Mouse (Mus musculus) cerebellum, adult 11 months (tissue): ENCODE data around the gene Ciapin1.

Source experiments
- DNase-seq: peaks from one replicate; pipeline ENCODE4 v3.0.0; 2022

Gene Ciapin1

DNA sequence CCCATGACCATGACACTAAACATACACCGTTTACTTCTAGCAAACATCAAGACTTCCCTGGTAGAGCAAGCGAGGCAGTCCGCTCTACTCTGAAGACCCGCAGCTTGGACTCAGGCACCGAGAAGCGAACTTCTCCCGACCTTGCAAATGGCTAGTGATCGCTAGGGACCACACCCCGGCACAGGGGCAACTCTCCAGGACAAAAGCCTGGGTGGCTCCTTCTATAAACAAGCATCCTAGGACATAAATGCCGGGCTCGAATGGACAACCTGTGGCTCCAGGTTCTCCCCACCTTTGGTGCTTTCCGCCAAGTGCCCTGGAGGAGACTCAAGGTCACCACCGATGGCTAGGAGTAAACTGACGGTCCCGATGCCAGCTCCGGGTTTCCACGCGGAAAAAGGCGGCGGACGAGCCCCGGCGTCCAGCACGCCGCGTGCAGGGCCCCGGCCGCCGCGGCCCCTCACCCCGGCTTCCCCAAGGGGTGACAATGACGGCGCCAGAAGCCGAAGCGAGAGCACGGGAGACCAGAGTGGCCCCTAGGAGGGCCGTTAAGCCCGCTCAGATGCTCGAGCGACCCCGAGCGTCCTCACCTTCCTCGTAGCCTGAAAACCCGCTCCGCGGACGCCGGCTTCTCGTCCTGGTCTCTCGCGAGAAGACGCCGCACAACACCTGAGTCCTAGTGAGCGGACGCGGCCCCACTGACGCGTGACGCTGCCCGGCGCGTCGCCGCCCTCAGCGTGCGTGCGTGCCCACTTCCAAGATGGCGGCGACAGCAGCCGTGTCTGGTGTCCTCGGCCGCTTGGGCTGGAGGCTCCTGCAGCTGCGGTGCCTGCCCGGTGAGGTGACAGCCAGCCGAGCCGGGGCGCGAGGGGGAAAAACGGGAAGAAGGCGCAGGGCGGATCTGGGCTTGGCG lies at the start of gene Ciapin1, which contains the start of gene Coq9:
Ciapin1 (minus strand) TSS at position 697 of the 913 bp plus-strand sequence.
Coq9 (plus strand) TSS at position 660 of the 913 bp plus-strand sequence.
- peak; percentile 93 for DNase-seq

DNA sequence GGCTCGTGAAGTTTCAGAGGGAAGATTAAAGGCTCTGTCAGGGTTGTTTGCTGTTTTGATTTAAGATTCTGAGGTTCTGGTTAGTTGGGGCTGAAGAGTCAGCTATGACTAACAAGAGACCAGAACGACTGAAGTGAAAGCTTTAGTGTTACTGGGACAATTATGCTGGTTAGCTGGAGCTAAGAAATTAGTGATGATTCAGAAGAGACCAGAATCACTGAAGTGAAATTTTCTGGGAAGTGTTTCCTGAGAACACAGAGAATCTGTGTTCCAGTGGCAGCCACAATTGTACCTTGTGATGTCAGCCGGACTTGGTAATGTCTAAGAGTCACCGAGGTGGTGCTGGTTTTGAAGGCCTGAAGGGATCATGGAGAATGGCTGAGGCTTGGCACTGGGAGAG lies 42.6 kb upstream of the Ciapin1 start:
- no peak for DNase-seq

DNA sequence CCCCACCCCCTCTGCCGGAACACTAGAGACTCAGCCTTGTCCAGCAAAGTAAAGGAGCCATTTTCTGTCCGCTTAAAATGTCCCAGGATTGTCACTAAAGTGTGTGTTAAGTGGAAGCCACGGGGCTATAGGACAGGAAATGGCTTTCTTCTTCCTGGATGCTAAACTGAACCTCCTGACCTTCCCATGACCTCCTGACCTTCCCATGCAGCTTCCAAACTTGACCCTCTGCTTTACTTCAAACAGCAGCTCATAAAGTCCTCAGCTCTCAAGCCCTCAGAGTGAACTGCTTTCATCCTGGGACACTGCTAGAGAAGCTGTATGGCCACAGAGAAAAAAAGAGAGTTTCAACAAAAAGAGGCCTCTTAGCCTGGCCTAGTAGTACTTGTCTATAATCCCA lies 38.7 kb upstream of the Ciapin1 start:
- DNase-seq = no peak

DNA sequence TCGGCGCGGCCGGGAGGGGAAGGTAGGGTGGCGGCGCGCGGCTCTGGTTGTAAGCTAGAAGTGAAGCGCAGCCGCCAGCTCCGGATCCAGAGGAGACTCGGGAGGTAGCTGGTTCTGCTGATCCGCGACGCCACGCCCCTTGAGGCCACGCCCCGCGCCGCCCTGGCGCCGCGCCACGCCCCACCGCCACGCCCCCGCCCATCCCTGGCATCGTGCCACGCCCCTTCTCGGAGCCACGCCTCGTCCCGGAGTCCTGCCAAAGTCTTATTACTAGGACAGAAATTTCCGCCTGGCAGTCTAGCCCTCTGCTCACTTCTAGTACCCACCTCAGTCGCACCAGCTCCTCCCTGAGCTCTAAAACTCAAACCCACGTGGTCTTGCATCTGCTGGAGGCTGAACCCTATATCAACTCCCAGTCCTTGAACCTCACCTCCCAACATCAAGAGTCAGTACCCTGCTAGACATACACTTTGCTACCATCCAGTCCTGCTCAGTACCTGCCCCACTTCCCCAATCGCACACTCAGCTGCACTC lies 38.1 kb upstream of the Ciapin1 start, which contains the start of gene Dok4:
Dok4 (minus strand) TSS at position 134 of the 534 bp plus-strand sequence.
- DNase-seq = peak; percentile 53

DNA sequence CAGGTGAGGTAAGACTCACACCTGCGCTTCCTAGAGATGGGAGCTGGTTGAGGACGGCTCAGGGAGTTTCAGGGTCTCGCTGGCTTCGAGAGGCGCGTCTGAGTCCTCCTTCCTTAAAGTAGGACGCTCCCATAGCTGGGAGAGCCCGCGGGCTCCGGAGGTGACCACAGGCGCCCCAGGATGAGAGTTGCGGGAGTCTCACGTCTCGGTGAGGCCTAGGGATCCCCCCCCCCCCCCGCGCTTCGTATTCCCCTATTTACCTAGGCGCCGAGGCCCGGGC lies 37.7 kb upstream of the Ciapin1 start:
- DNase-seq = no peak

DNA sequence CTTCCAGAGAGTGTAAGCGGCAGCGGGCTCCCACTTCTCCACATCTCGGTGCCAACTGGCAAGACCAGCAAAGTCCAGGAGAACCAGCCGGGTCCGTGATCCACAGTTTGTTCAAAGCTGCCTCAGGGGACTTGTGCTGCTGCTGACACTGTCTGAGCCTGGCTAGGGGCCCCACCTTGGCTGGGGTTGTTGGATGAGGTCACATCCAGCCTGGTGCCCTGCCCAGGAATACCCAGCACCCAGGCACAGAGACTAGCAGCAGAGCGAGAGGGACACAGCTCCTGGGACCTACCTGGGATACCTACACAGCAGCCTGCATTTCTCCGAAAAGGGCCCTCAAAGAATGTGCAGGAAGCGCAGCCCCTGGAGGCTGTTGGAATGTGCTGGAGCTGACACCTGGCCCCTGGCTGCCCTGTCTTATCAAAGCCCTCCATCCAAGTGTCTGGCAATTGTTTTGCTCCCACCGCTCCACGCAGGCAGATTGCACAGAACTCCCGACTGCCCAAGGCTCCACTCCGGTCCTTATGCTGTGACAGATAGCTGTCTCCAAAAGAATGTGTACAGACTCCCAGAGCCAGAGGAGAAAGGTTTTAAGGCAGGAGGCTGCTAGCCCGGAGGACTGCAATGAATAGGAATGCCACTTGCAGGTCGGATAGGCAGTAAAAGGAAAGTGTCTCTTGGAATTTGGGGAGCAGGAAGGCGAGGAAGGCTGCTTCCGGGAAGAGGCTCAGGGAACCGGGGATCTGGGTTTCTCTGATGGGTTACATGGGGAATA lies 37.1 kb upstream of the Ciapin1 start:
- DNase-seq = no peak

DNA sequence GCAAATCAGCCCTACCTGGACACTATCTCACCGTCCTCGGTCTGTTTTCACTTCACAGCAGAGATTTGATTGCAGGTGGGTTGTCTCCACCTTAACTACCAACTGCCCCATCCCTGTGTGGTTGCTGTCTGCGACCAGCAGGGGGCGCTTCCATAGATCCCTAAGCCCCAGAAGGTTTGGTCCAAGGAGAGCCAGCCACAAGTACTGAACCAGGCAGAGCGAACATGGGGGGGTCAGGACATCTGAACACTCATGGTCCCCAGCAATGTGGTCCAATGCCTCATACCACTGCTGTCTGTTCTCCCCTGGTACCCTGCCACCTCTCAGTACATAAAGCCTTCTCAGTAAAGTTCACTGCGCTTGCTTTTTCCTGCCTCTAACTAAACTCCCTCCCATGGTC lies 36.2 kb upstream of the Ciapin1 start:
- DNase-seq = peak; percentile 56

DNA sequence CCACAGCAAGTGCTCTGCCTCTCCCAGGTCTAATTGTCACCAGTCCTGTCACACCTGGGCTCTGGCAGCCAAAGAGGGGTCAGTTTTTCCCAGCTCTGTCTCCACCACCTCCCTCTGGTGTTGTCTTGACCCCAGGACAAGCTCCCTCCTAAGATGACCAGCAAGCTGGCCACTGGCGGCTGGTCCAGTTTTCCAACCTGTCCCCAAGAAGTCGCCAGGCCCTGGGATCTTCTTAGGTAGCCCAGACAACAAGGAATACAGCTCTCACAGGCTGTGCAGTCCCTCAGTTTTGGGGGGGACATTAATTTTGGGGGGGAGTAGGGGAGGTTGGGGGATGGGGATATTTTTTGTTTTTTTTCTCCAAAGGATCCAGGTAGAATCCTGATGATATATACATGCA lies 34.4 kb upstream of the Ciapin1 start:
- no peak for DNase-seq

DNA sequence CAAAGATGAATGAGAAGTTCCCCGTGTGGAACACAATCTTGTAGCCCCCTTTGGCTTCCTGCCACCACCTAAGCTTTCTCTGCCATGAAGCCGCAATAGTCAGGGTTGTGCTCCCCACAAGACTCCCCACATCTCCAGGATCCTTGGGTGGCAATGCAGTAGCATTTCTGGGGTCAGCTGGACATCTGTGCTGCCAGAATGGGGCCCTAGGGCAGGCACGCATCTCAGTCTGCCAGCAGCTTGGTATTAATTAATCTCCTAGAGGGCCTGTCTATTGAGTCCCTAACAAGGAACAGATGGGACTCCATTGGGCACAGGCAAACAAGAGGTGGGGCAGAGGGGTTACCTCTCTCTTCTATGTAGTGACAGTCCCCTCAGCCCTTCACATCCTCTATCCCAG lies 34.0 kb upstream of the Ciapin1 start:
- DNase-seq = no peak

DNA sequence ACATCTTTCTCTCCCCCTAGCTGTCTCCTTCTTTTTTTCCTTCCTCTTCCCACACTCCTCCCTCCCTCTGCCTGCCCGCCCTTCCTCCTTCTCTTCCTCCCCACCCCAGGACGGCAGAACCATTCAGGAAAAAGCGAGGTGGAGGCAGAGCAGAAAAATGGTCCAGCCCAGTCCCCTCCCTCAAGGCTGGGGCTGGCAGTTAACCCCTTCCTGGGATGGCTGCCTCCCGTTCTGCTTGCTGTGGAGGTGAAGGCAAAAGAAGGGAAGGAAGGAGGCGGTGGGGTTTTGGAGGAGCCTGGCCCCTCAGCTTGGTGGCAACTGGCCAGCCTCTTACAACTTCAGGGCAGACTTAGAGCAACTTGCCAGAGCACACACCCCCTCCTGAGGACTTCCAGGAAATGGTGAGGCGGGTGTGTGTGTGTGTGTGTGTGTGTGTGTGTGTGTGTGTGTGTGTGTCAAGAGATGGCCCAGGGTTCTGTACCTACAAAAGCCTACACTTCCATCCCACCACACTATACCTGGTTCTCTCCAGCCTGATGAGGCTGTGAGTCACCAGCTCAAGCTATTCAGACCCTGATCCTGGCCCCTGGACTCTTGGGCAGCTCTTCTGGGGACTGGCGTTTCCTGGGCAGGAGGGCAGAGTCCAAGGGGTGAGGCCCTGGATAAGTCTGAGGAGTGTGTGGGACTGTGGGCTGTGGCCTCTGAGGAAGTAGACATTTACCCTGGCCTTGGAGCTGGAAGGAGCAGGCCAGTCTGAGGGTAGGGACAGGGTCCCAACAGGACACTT lies 33.1 kb upstream of the Ciapin1 start:
- no peak for DNase-seq

DNA sequence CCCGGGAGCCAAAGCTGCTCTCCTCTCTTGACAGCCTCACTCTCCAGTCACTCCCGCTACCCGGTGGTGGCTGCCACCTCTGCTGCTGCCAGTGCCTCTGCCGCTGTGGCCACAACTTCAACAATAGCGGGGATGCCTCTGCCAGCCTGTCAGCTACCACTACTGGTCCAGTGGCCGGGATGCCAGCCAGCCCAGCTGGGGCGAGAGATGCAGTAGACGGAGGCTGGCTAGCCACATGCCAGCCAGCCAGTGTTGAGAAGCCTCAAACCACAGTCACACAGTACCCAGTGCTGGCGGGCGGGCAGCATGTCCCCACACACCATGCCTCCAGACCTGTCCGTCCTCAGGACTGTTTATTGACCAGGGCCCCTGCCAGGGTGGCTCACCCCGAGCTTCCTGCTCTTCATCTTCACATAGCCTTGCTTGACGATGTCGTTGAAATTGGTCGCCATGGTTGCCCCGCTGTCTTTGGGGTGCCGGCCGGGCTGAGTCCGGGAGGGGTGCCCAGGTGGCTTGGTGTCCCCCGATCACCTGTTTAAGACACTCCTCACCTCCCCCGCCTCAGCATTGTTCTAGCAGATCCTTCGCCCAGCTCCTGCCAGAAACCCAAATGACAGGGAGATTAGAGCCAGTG lies 32.4 kb upstream of the Ciapin1 start:
- no peak for DNase-seq

DNA sequence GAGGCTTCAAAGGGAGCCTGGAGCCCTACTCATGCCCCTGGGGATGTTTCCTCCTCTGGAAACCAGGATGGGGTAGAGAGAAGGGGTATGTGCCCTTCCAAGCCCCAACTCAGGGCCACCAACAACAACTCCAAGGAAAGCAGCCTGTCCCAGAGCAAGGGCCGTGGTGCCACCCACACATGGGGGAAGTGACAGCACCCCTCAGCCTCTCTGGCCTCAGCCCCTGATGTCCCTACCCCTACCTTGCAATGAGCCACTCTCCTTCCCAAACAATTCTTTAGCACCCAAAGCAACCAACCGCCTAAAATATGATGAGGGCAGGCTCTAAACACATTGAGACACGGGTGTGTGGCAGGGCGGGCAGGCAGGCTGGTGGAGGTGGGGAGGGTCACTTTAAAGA lies 31.8 kb upstream of the Ciapin1 start:
- DNase-seq = no peak

DNA sequence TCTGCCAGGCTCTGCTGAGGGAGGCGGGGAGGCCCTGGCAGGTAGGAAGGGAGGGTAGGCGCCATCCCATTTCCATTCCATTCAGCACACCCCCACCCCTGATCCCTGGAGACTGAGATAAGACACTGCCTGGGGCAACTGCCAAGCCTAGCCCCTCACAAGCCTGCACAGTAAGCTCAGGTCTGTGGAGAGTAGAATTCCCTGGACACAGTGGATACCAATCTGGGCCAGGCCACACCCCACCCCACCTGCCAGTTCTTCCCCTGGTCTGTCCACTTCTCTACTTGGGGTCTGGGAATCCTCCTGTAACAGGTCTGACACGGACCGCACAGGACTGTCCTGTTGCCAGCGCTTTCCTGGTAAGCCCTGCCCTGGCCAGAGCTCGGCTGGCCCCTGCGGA lies 31.0 kb upstream of the Ciapin1 start:
- DNase-seq = no peak

DNA sequence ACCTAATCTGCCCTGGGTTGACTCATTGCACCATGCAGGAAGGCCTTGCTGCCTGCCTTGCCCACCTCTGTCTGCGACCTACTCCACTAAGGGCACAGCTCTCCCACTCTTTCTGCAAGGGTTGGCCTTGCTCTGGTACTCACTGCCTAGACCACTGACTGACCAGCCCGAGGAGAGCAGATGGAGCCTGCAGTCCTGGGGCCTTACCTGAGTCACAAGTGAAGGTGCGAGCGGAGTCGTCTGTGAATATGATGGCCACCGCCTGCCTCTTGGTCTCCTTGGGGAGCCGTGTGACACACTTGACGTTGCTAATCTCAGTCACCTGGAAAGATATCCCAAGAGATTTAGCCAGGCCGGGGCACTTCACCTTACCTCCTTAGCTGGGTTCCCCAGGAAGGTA lies 28.8 kb upstream of the Ciapin1 start:
- no peak for DNase-seq

DNA sequence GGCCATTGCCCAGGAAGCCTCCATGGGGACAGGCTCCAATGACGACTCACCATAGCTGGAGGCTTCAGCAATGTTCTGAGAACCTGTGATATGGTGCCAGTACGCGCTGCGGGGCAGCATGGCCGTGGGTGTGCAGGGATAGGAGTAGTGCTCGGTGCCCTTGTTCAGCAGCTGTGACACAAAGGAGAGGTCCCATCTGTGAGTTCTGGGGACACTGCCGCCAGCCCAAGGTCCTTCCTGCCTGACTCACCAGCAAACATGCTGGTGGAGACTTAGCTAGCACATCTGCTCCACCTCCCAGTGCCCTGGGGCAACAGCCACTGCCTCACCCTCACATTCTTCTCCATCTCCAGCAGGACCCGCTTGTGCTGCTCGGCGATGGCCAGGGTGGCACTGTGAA lies 27.1 kb upstream of the Ciapin1 start:
- no peak for DNase-seq

DNA sequence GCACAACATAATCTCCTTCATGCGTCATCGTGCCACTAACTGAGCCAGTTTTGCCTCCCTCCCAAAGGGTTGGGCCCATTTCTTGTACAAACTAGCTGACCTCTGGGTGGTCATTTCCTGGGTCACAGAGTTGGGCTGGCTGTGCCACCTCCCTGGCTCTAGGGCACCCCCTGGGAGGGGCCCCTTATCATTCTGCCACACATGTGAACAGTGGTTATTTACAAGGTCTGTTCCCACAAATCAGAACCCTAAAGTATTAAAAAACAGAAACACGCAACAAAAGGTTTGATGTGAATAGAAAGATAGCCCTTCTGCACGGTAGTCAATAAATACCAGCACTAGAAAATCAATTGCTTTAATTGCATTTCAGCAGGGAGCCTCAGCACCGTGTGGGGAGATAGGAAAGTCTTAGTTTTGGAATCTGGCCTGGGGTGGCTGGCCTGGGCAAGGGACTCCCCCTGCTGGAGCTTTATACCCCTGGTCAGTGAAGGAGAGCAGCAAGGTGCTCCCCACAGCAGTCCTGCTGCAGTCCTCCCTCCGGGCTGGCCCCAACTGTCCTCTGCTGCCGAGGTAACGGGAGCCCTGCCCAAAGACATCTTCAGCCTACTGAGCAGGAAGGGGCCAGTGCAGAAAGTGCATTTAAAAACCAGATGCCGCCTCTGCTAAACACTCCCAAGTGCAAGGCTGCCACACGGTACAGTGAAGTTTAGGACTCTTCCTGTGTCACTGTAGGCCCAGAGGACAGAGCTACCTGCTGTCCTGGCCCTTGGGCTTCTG lies 25.9 kb upstream of the Ciapin1 start:
- DNase-seq = no peak

DNA sequence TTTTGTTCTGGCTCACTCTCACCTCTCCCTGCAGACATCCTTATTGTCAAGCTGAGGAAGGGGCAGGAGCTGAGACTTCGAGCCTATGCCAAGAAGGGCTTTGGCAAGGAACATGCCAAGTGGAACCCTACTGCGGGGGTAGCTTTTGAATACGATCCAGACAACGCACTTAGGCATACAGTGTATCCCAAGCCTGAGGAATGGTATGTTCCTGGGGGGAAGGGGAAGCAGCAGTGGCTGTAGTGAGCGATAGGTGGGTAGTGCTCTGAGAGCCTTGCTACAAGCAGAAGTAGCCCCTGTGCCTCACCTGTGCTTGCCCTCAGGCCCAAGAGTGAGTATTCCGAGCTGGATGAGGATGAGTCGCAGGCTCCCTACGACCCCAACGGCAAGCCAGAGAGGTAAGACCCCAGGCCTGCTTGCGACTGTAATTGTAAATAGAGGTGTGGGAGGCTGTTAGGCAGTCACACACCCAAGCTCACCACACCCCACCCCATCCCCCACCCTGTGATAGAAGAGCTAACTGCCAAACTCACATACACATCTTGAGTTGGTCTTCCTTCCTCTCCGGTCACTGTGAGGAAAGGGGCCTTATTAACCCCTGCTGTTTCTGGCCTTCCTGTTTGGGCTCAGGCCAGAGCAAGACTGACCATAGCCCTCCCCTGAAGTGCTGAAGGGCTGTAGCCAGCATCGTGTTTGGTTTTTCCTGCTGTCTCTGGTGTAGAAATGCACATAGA lies 24.5 kb upstream of the Ciapin1 start:
- DNase-seq = no peak

DNA sequence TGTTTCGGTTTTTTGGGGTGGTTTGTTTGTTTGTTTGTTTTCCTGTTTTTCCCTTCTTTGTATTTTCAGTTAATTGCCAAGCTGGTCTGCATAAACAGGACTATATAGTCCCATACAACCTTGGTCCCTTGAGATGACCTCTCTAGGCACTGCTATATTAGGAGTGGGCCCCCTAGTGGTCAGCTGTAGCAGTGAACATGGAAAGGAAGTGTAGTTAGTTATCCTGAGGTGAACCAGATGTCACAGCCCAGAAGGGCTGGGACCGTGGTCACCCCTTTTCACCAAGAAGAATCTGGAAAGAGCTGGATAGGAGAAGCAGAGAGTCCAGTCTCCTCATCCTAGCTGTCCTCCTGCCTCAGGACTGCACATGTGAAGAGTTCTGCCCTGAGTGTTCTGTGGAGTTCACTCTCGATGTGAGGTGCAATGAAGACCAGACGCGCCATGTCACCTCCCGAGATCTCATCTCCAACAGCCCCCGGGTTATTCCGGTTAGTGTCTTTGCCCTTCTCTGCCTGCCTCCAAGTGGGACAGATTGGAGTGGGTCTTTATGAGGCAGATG lies 23.3 kb upstream of the Ciapin1 start:
- no peak for DNase-seq

DNA sequence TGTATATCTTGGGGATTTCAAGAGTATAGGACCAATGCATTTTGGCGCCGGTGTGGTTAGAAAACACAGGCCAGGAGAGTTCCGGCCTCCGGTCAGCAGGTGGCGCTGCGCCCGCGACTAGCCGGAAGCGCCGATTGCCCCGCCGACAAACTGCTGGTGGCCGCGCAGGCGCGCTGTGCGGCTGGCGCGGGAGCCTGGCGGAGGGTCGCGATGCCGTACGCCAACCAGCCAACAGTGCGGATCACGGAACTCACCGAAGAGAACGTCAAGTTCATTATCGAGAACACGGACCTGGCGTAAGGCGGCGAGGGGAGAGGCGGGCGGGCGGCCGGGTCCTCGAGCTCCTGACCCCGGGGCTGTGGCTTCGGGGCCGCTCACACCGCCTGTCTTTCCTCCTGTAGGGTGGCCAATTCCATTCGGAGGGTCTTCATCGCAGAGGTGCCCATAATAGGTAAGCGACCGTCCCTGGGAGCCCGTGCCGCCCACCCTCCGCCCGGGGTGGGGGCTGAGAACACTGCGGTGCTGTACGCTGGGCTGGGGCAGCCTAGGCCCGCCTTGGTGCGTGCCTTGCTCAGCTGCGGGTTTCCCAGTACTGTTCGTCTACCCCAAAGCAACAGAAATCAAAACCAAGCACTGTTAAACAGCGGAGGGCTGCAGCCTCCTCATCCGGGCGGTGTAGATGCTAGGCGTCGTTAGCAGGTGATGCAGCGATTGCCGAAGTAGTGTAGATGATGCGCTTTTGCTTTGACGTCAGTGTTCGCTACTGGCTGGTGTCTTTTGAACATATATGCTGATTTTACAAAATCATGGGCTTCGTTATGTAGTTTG lies 19.4 kb upstream of the Ciapin1 start, which contains the start of gene Polr2c:
Polr2c (plus strand) TSS at position 105 of the 828 bp plus-strand sequence.
- DNase-seq = peak; percentile 92

DNA sequence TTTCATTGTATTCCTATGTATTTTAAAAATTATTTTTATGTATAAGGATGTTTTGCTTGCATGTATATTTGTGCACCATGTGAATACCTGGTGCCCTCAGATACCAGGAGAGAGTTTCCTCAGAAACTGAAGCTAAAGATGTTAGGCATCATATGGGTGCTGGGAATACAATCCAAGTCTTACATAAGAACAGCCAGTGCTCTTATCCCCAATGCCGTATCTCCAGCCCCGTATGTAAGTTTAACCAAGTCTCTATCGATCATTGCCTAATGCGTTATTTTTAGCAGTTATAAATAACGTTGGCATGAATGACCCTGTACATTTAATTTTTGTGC lies 18.8 kb upstream of the Ciapin1 start:
- DNase-seq = no peak
